Mouse (Mus musculus): ENCODE data around the gene Lrrc74a. TPM values are rescaled to one million over a fixed set of nuclear protein-coding genes. Genes with fewer than 3 reads are reported as not detected.

The Lrrc74a gene
- polyA plus RNA-seq, 1 experiment, result not detected

DNA sequence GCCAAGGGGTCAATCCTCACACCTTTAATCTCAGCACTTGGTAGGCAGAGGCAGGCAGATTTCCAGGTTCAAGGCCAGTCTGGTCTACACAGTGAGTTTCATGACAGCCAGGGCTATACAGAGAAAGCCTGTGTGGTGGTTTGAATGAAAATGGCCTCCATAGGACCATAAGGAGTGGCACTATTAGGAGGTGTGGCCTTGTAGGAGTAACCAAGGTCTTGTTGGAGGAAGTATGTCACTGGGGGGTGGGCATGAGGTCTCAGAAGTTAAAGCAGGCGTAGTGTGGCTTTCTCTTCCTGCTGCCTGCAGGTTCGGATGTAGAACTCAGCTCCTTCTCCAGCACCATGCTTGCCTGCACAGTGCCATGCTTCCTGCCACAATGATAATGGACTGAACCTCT is 57.8 kb downstream of the Lrrc74a start:
- TF ChIP-seq USF1 (IDR thresholded peaks at IDR 0.05; ENCODE audit: low read depth), result no peak
- TF ChIP-seq TCF3 (IDR thresholded peaks at IDR 0.05; ENCODE audit: insufficient read length, low read depth), result no peak
- no peak for TF ChIP-seq REST (IDR thresholded peaks at IDR 0.05; ENCODE audit: insufficient read depth, insufficient read length)

DNA sequence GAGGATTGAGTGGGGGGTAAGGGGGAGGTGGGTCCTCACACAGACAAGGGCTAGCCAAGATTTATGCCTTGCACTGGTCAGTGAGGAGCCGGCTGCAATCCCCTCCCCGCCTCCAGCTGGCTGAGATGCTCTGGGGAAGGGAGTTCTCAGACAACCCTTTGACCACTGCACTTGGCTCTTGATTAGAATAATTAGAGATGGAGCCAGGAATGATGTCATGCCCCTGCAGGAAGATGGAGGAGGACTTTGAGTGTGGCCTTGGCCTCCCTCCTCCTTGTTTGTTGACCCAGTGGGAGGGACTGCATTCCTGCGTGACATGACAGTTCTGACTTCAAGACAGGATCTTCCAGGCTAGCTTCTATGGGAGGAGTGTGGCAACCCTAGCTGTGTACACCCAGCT is 59.7 kb downstream of the Lrrc74a start:
- no peak for TF ChIP-seq MAX (IDR thresholded peaks at IDR 0.05; ENCODE audit: low read depth)
- TF ChIP-seq TCF12 (IDR thresholded peaks at IDR 0.05; ENCODE audit: insufficient read depth, poor library complexity, severe bottlenecking), result no peak
- TF ChIP-seq E2F4 (IDR thresholded peaks at IDR 0.05; ENCODE audit: insufficient read depth), result no peak
- TF ChIP-seq USF1 (IDR thresholded peaks at IDR 0.05; ENCODE audit: low read depth), result no peak
- no peak for TF ChIP-seq POLR2AphosphoS2 (IDR thresholded peaks at IDR 0.05; ENCODE audit: insufficient read length, low read depth)
- TF ChIP-seq CEBPB (IDR thresholded peaks at IDR 0.05; ENCODE audit: insufficient read depth, poor library complexity, severe bottlenecking), result no peak
- no peak for TF ChIP-seq MYOD1 (IDR thresholded peaks at IDR 0.05; ENCODE audit: control insufficient read depth in 1 of 3, insufficient read length in 2 of 3, low read depth in 2 of 3)
- no peak for TF ChIP-seq SRF (IDR thresholded peaks at IDR 0.05; ENCODE audit: control insufficient read depth, insufficient read length, low read depth)
- TF ChIP-seq REST (IDR thresholded peaks at IDR 0.05; ENCODE audit: insufficient read depth, insufficient read length), result no peak
- no peak for TF ChIP-seq POLR2A (IDR thresholded peaks at IDR 0.05; ENCODE audit: insufficient read length, low read depth)
- TF ChIP-seq MYOG (IDR thresholded peaks at IDR 0.05; ENCODE audit: control insufficient read depth in 1 of 3, insufficient read depth in 1 of 3, insufficient read length in 2 of 3, low read depth in 2 of 3), result no peak
- no peak for TF ChIP-seq TCF3 (IDR thresholded peaks at IDR 0.05; ENCODE audit: insufficient read length, low read depth)
- Histone ChIP-seq H3K79me2 (ENCODE audit: control insufficient read depth, insufficient read depth) (no peaks in the 10 kb centered on the region), H3K4me2 (ENCODE audit: low read depth) (no peak overlapping the region), H3K36me3 (ENCODE audit: control insufficient read depth, insufficient read depth) (no peaks in the 10 kb centered on the region), H3ac (ENCODE audit: control insufficient read depth, insufficient read length) (no peak overlapping the region), H3K27me3 (ENCODE audit: control insufficient read depth, insufficient read depth, insufficient read length) (no peaks in the 10 kb centered on the region), H3K4me3 (no peak overlapping the region)

More for the DNA sequence above, 57.8 kb downstream of the Lrrc74a start:
- Histone ChIP-seq H3K79me2 (ENCODE audit: control insufficient read depth, insufficient read depth) (no peaks in the 10 kb centered on the region), H3K4me2 (ENCODE audit: low read depth) (no peak overlapping the region), H3K36me3 (ENCODE audit: control insufficient read depth, insufficient read depth) (no peaks in the 10 kb centered on the region), H3K27me3 (ENCODE audit: control insufficient read depth, insufficient read depth, insufficient read length) (no peaks in the 10 kb centered on the region), H3K4me3 (no peak overlapping the region), H3ac (ENCODE audit: control insufficient read depth, insufficient read length) (no peak overlapping the region)

DNA sequence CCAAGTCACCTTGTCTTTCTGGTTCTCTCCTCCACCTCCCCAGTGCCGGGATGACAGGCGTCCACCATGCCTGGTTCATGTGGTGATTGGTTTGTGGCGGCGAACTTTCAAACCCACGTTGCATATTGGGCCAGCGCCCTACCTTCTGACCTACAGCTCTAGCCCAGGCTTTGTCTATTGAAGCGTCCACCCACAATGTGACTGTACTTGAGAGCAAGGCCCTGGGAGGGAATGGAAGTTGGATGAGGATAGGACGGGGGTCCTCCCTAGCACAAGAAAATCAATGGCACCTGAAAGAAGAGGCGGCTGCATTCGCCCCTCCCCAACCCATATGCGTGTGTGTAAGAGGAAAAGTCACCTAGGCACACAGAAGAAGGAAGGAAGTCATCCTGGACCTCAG is 60.2 kb downstream of the Lrrc74a start:
- no peaks in the 10 kb centered on the region for H3K79me2 ChIP-seq (ENCODE audit: control insufficient read depth, insufficient read depth)

DNA sequence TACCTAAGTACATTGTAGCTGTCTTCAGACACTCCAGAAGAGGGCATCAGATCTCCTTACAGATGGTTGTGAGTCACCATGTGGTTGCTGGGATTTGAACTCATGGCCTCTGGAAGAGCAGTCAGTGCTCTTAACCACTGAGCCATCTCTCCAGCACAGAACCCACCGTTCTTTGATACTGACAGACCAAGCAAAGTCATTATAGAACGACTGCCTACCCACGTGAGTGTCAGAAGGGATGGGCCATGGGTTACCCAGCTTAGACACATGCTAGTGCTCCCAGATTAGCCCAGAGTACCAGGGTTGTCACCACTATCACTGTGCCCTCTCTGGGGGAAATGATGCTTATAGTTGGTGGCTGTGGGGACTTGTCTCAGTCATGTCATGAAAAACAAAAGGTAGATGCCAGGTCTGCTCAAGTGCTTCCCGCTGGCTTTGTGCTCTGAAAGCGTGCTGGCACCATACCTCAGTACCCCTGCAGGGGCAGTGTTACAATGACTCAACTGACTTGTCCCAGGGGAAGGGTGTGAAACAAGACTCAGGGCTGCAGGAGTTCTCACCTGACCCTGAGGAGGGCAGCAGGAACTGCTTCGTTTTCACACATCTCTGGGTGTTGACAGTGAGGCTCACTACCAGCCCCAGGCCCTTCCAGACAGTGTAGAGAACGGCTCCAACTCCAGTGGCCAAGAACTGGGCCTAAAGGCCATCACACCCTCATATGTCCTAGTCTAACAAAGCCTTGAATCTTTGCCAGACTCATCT is 61.1 kb downstream of the Lrrc74a start:
- Histone ChIP-seq H3K27me3 (ENCODE audit: control insufficient read depth, insufficient read depth, insufficient read length) (no peaks in the 10 kb centered on the region), H3ac (ENCODE audit: control insufficient read depth, insufficient read length) (no peak overlapping the region), H3K79me2 (ENCODE audit: control insufficient read depth, insufficient read depth) (no peaks in the 10 kb centered on the region), H3K4me2 (ENCODE audit: low read depth) (no peak overlapping the region), H3K36me3 (ENCODE audit: control insufficient read depth, insufficient read depth) (no peaks in the 10 kb centered on the region), H3K4me3 (no peak overlapping the region)
- TF ChIP-seq SRF (IDR thresholded peaks at IDR 0.05; ENCODE audit: control insufficient read depth, insufficient read length, low read depth) (no peak), USF1 (IDR thresholded peaks at IDR 0.05; ENCODE audit: low read depth) (no peak), TCF3 (IDR thresholded peaks at IDR 0.05; ENCODE audit: insufficient read length, low read depth) (no peak), POLR2AphosphoS2 (IDR thresholded peaks at IDR 0.05; ENCODE audit: insufficient read length, low read depth) (no peak), TCF12 (IDR thresholded peaks at IDR 0.05; ENCODE audit: insufficient read depth, poor library complexity, severe bottlenecking) (no peak), E2F4 (IDR thresholded peaks at IDR 0.05; ENCODE audit: insufficient read depth) (no peak), MAX (IDR thresholded peaks at IDR 0.05; ENCODE audit: low read depth) (no peak), POLR2A (IDR thresholded peaks at IDR 0.05; ENCODE audit: insufficient read length, low read depth) (no peak), REST (IDR thresholded peaks at IDR 0.05; ENCODE audit: insufficient read depth, insufficient read length) (no peak)

More for the DNA sequence above, 60.2 kb downstream of the Lrrc74a start:
- Histone ChIP-seq H3ac (ENCODE audit: control insufficient read depth, insufficient read length) (no peak overlapping the region), H3K4me3 (no peak overlapping the region), H3K27me3 (ENCODE audit: control insufficient read depth, insufficient read depth, insufficient read length) (no peaks in the 10 kb centered on the region), H3K4me2 (ENCODE audit: low read depth) (no peak overlapping the region), H3K36me3 (ENCODE audit: control insufficient read depth, insufficient read depth) (no peaks in the 10 kb centered on the region)
- TF ChIP-seq POLR2AphosphoS2 (IDR thresholded peaks at IDR 0.05; ENCODE audit: insufficient read length, low read depth) (no peak), CEBPB (IDR thresholded peaks at IDR 0.05; ENCODE audit: insufficient read depth, poor library complexity, severe bottlenecking) (no peak), REST (IDR thresholded peaks at IDR 0.05; ENCODE audit: insufficient read depth, insufficient read length) (no peak), MYOD1 (IDR thresholded peaks at IDR 0.05; ENCODE audit: control insufficient read depth in 1 of 3, insufficient read length in 2 of 3, low read depth in 2 of 3) (no peak), POLR2A (IDR thresholded peaks at IDR 0.05; ENCODE audit: insufficient read length, low read depth) (no peak), SRF (IDR thresholded peaks at IDR 0.05; ENCODE audit: control insufficient read depth, insufficient read length, low read depth) (no peak), TCF12 (IDR thresholded peaks at IDR 0.05; ENCODE audit: insufficient read depth, poor library complexity, severe bottlenecking) (no peak), USF1 (IDR thresholded peaks at IDR 0.05; ENCODE audit: low read depth) (no peak), MAX (IDR thresholded peaks at IDR 0.05; ENCODE audit: low read depth) (no peak), TCF3 (IDR thresholded peaks at IDR 0.05; ENCODE audit: insufficient read length, low read depth) (no peak), MYOG (IDR thresholded peaks at IDR 0.05; ENCODE audit: control insufficient read depth in 1 of 3, insufficient read depth in 1 of 3, insufficient read length in 2 of 3, low read depth in 2 of 3) (no peak), E2F4 (IDR thresholded peaks at IDR 0.05; ENCODE audit: insufficient read depth) (no peak)

DNA sequence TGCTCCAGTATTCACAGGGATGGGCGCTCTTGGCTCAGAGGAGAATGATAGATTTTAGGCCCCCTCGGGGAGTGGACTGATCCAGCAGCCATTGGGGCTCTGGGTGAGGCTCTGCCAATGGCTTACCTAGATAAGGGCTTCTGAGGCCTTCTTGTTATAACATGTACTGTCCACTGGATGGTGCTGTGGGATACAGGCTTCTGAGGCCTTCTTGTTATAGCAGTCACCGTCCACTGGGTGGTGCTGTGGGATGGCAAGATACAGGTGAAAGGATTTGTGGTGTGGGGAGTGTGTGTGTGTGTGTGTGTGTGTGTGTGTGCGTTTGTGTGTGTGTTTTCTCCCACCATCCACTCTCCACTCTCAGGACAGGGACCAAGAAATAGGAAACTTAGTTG is 61.7 kb downstream of the Lrrc74a start:
- TF ChIP-seq CEBPB (IDR thresholded peaks at IDR 0.05; ENCODE audit: insufficient read depth, poor library complexity, severe bottlenecking), result no peak
- no peak for TF ChIP-seq TCF3 (IDR thresholded peaks at IDR 0.05; ENCODE audit: insufficient read length, low read depth)
- no peak for TF ChIP-seq POLR2AphosphoS2 (IDR thresholded peaks at IDR 0.05; ENCODE audit: insufficient read length, low read depth)
- no peak for TF ChIP-seq USF1 (IDR thresholded peaks at IDR 0.05; ENCODE audit: low read depth)
- TF ChIP-seq MAX (IDR thresholded peaks at IDR 0.05; ENCODE audit: low read depth), result no peak
- no peak for TF ChIP-seq SRF (IDR thresholded peaks at IDR 0.05; ENCODE audit: control insufficient read depth, insufficient read length, low read depth)
- no peak for TF ChIP-seq TCF12 (IDR thresholded peaks at IDR 0.05; ENCODE audit: insufficient read depth, poor library complexity, severe bottlenecking)
- no peak for TF ChIP-seq REST (IDR thresholded peaks at IDR 0.05; ENCODE audit: insufficient read depth, insufficient read length)
- TF ChIP-seq MYOG (IDR thresholded peaks at IDR 0.05; ENCODE audit: control insufficient read depth in 1 of 3, insufficient read depth in 1 of 3, insufficient read length in 2 of 3, low read depth in 2 of 3), result no peak
- no peak for TF ChIP-seq POLR2A (IDR thresholded peaks at IDR 0.05; ENCODE audit: insufficient read length, low read depth)
- H3K79me2 ChIP-seq (ENCODE audit: control insufficient read depth, insufficient read depth), result no peaks in the 10 kb centered on the region

More for the DNA sequence above, 61.7 kb downstream of the Lrrc74a start:
- Histone ChIP-seq H3K4me3 (no peak overlapping the region), H3K27me3 (ENCODE audit: control insufficient read depth, insufficient read depth, insufficient read length) (no peaks in the 10 kb centered on the region), H3K36me3 (ENCODE audit: control insufficient read depth, insufficient read depth) (no peaks in the 10 kb centered on the region), H3K4me2 (ENCODE audit: low read depth) (no peak overlapping the region), H3ac (ENCODE audit: control insufficient read depth, insufficient read length) (no peak overlapping the region)

Measured in myocyte (in vitro differentiated cells).